Mouse (Mus musculus): ENCODE results near the gene Otos. TPM values are rescaled to one million over a fixed set of nuclear protein-coding genes. Genes with fewer than 3 reads are reported as not detected.

Gene Otos
- total and polyA plus RNA-seq, 2 experiments from 2014 or later = 0.69 TPM; not detected in 1

- no peaks in the 10 kb centered on the region for H3K9me3 ChIP-seq (ENCODE audit: low read length)
- 80% methylated on average over 1 of the region's 1 CpGs for WGBS
- no peaks in the 10 kb centered on the region for H3K36me3 ChIP-seq (ENCODE audit: insufficient read depth, low read length)
- no peak for TF ChIP-seq CTCF (IDR thresholded peaks at IDR 0.05)
- DNase-seq (ENCODE audit: low spot score) = no peak
- no peak overlapping the region for H3K27ac ChIP-seq (ENCODE audit: low read depth, low read length)
- no peak overlapping the region for H3K9ac ChIP-seq (replicated peaks; ENCODE audit: low read length, poor library complexity, severe bottlenecking)
- no peaks in the 10 kb centered on the region for H3K27me3 ChIP-seq (ENCODE audit: insufficient read depth, low read length)
- ATAC-seq (ENCODE audit: low FRiP score) = no peak
- no peak overlapping the region for H3K4me3 ChIP-seq (ENCODE audit: low read depth, low read length)
- H3K4me2 ChIP-seq (ENCODE audit: low read depth, low read length, poor library complexity, severe bottlenecking) = no peak overlapping the region
- H3K4me1 ChIP-seq (ENCODE audit: insufficient read depth, low read length) = no peaks in the 10 kb centered on the region
These were observed 32.6 kb downstream of the Otos start for GRCm38 (mm10) chr1:92616046-92616445.

- peak; percentile 84 for TF ChIP-seq CTCF (IDR thresholded peaks at IDR 0.05)
- Histone ChIP-seq H3K27ac (ENCODE audit: low read depth, low read length) (no peak overlapping the region), H3K27me3 (ENCODE audit: insufficient read depth, low read length) (no peaks in the 10 kb centered on the region), H3K36me3 (ENCODE audit: insufficient read depth, low read length) (no peaks in the 10 kb centered on the region), H3K9me3 (ENCODE audit: low read length) (no peaks in the 10 kb centered on the region), H3K4me1 (ENCODE audit: insufficient read depth, low read length) (no peaks in the 10 kb centered on the region), H3K4me2 (ENCODE audit: low read depth, low read length, poor library complexity, severe bottlenecking) (no peak overlapping the region), H3K9ac (replicated peaks; ENCODE audit: low read length, poor library complexity, severe bottlenecking) (no peak overlapping the region), H3K4me3 (ENCODE audit: low read depth, low read length) (no peak overlapping the region)
- WGBS = 11% methylated on average over 1 of the region's 1 CpGs
- ATAC-seq (ENCODE audit: low FRiP score) (no peak), DNase-seq (ENCODE audit: low spot score) (peak; percentile 71)
These were observed 34.1 kb downstream of the Otos start for GRCm38 (mm10) chr1:92614516-92614915.

GRCm38 (mm10) chr1:92613175-92613574 is 35.5 kb downstream of the Otos start:
- ATAC-seq (ENCODE audit: low FRiP score) (no peak), DNase-seq (ENCODE audit: low spot score) (no peak)
- Histone ChIP-seq H3K4me3 (ENCODE audit: low read depth, low read length) (no peak overlapping the region), H3K27me3 (ENCODE audit: insufficient read depth, low read length) (no peaks in the 10 kb centered on the region), H3K36me3 (ENCODE audit: insufficient read depth, low read length) (no peaks in the 10 kb centered on the region), H3K4me2 (ENCODE audit: low read depth, low read length, poor library complexity, severe bottlenecking) (no peak overlapping the region), H3K27ac (ENCODE audit: low read depth, low read length) (no peak overlapping the region), H3K9ac (replicated peaks; ENCODE audit: low read length, poor library complexity, severe bottlenecking) (no peak overlapping the region), H3K9me3 (ENCODE audit: low read length) (no peaks in the 10 kb centered on the region), H3K4me1 (ENCODE audit: insufficient read depth, low read length) (no peaks in the 10 kb centered on the region)
- 30% methylated on average over 4 of the region's 4 CpGs for WGBS
- TF ChIP-seq CTCF (IDR thresholded peaks at IDR 0.05) = no peak

DNA sequence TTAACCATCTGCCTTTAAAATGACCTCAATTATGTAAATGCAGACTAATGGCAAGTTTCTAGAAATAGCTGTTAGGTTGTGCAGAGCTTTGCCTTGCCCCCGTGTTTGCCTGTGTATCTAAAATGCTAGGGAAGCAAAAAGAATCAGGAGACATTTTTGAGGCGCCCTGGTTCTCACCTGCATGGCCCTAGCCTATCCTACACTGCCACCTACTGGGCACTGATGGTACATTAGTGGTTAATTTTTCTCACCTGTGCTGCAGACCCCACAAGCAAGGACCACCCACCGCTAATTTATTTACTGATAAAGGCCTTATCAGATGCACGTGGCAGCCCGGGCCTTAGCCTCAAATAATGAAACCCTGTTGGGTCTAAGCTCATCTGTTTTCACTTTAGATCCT is 37.6 kb downstream of the Otos start:
- WGBS = 5% methylated on average over 5 of the region's 5 CpGs
- Histone ChIP-seq H3K27me3 (ENCODE audit: insufficient read depth, low read length) (no peaks in the 10 kb centered on the region), H3K4me1 (ENCODE audit: insufficient read depth, low read length) (no peaks in the 10 kb centered on the region), H3K9me3 (ENCODE audit: low read length) (no peaks in the 10 kb centered on the region), H3K4me3 (ENCODE audit: low read depth, low read length) (no peak overlapping the region), H3K9ac (replicated peaks; ENCODE audit: low read length, poor library complexity, severe bottlenecking) (no peak overlapping the region), H3K27ac (ENCODE audit: low read depth, low read length) (no peak overlapping the region), H3K36me3 (ENCODE audit: insufficient read depth, low read length) (no peaks in the 10 kb centered on the region), H3K4me2 (ENCODE audit: low read depth, low read length, poor library complexity, severe bottlenecking) (no peak overlapping the region)
- ATAC-seq (ENCODE audit: low FRiP score) = 0 out of 2 replicates have a peak, but pooled peaks have one; percentile 38
- TF ChIP-seq CTCF (IDR thresholded peaks at IDR 0.05) = peak; percentile 96
- peak; percentile 78 for DNase-seq (ENCODE audit: low spot score)

GRCm38 (mm10) chr1:92607711-92608110 is 40.9 kb downstream of the Otos start:
- Histone ChIP-seq H3K9ac (replicated peaks; ENCODE audit: low read length, poor library complexity, severe bottlenecking) (no peak overlapping the region), H3K27me3 (ENCODE audit: insufficient read depth, low read length) (no peaks in the 10 kb centered on the region), H3K27ac (ENCODE audit: low read depth, low read length) (no peak overlapping the region), H3K4me2 (ENCODE audit: low read depth, low read length, poor library complexity, severe bottlenecking) (no peak overlapping the region), H3K4me1 (ENCODE audit: insufficient read depth, low read length) (no peaks in the 10 kb centered on the region), H3K4me3 (ENCODE audit: low read depth, low read length) (no peak overlapping the region), H3K36me3 (ENCODE audit: insufficient read depth, low read length) (no peaks in the 10 kb centered on the region), H3K9me3 (ENCODE audit: low read length) (no peaks in the 10 kb centered on the region)
- WGBS = 81% methylated on average over 4 of the region's 4 CpGs
- TF ChIP-seq CTCF (IDR thresholded peaks at IDR 0.05) = no peak
- DNase-seq (ENCODE audit: low spot score) = no peak
- no peak for ATAC-seq (ENCODE audit: low FRiP score)

DNA sequence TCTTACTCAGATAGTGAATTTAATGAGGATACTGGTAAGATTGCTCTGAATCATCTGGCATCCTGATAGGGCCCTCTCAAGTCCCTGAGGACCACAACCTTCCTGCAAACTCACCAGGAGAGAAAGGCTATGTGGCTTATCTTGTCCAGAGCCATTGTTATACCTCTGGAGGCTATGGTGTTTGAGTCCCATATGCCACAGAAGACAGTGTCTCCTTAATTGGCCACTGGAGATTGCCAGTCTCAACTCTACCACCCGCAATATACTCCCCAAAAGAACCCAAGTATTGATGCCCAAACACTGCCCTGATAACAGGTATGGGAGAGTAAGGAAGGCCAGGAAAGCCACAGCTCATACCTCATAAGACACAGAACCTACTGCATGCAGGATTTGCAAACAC is 43.2 kb downstream of the Otos start, which contains the start of gene Olfr1410:
Gene Olfr1410, plus strand, starts transcription at position 301 of the 400 bp plus-strand sequence.
- Histone ChIP-seq H3K9ac (replicated peaks; ENCODE audit: low read length, poor library complexity, severe bottlenecking) (no peak within 1 kb of the TSS), H3K27me3 (ENCODE audit: insufficient read depth, low read length) (no peaks in the 10 kb centered on the region), H3K36me3 (ENCODE audit: insufficient read depth, low read length) (no peaks in the 10 kb centered on the region), H3K4me2 (ENCODE audit: low read depth, low read length, poor library complexity, severe bottlenecking) (no peak within 1 kb of the TSS), H3K27ac (ENCODE audit: low read depth, low read length) (no peak within 1 kb of the TSS), H3K4me3 (ENCODE audit: low read depth, low read length) (no peak within 1 kb of the TSS), H3K4me1 (ENCODE audit: insufficient read depth, low read length) (no peaks in the 10 kb centered on the region), H3K9me3 (ENCODE audit: low read length) (no peaks in the 10 kb centered on the region)
- WGBS = 95% methylated on average over 1 of the region's 1 CpGs
- no peak for TF ChIP-seq CTCF (IDR thresholded peaks at IDR 0.05)
- DNase-seq (ENCODE audit: low spot score) (no peak), ATAC-seq (ENCODE audit: low FRiP score) (no peak)
